Comparison of ENCODE assay signal across 29 mouse cellular contexts in genomic region chr12:98784251-98784650, GRCm38 (mm10). TPM values are rescaled to one million over a fixed set of nuclear protein-coding genes. Genes with fewer than 3 reads are reported as not detected.
A peak's percentile ranks its signal among the peaks of the same experiment; 100 is the strongest.
DNase-seq lines count a peak whose midpoint lies in the region; ATAC-seq and TF ChIP-seq lines count a peak whose summit lies in the region.
"Had no signal": no experiment of that assay in that cellular context is flagged by ENCODE, and none has a peak within 500 bp of the region (broad histone marks: within the 10 kb centered on the region; RNA-seq: fewer than 3 reads in every experiment).

No protein-coding gene starts in this region.

- no peaks in the 10 kb centered on the region for H3K9me3 ChIP-seq in MEL (replicated peaks; ENCODE audit: insufficient read depth, low read length)
- H3K9me3 ChIP-seq: embryonic facial prominence, embryonic 10.5 days; embryonic facial prominence, embryonic 13.5 days; forebrain, embryonic 10.5 days; forebrain, embryonic 13.5 days; heart, embryonic 12.5 days; heart, embryonic 15.5 days had no signal

- peaks cover 0 to 41% of the 10 kb centered on the region in 2 experiments; a peak in 2 of 4 replicates for H3K36me3 ChIP-seq in MEL (ENCODE audit: control insufficient read depth in 1 of 2, insufficient read depth in 2 of 2, low read length in 2 of 2)

- no peaks in the 10 kb centered on the region for H3K27me3 ChIP-seq in MEL (ENCODE audit: control insufficient read depth in 1 of 2, insufficient read depth in 2 of 2, low read length in 2 of 2)
- H3K27me3 ChIP-seq: embryonic facial prominence, embryonic 13.5 days; forebrain, embryonic 13.5 days; heart, embryonic 12.5 days; heart, embryonic 15.5 days had no signal

- H3K9ac ChIP-seq in MEL (ENCODE audit: control insufficient read depth, low read depth, low read length, poor library complexity, severe bottlenecking), result no peak overlapping the region
- H3K9ac ChIP-seq: embryonic facial prominence, embryonic 13.5 days; forebrain, embryonic 13.5 days; heart, embryonic 12.5 days; heart, embryonic 15.5 days; hindbrain, embryonic 14.5 days had no signal

- no peak for DNase-seq in gastrocnemius, adult 2 months
- DNase-seq in gastrocnemius, postnatal 25 days, result no peak
- DNase-seq in 3T3-L1 (ENCODE audit: low read depth, low spot score) (peak; percentile 16), MEL (ENCODE audit: low read depth, low spot score) (peak; percentile 20)
- no peak for DNase-seq in cerebellum, adult 9-11 months
- DNase-seq in kidney, adult 9 months, result no peak
- DNase-seq in kidney, postnatal 4 days, result no peak
- DNase-seq: adrenal gland, adult 2 months; adrenal gland, postnatal 14 days; cerebellum, adult 11-12 months; cerebellum, adult 8-10 months; cerebellum, postnatal 25 days; embryo, embryonic 11 days; heart, adult 11 months; heart, postnatal 14 days; heart, postnatal 4 days; kidney, adult 2 months had no signal

- TF ChIP-seq RAD21 in MEL (IDR thresholded peaks at IDR 0.05; ENCODE audit: low read depth, low read length), result no peak

- H3K27ac ChIP-seq in gastrocnemius, adult 2 months, result peak overlapping the region; percentile 28; the same call in 1 of the 2 replicates
- no peak overlapping the region for H3K27ac ChIP-seq in MEL (ENCODE audit: control insufficient read depth, low read depth, low read length)
- H3K27ac ChIP-seq: embryonic facial prominence, embryonic 10.5 days; embryonic facial prominence, embryonic 13.5 days; forebrain, embryonic 10.5 days; forebrain, embryonic 13.5 days; heart, embryonic 15.5 days; hindbrain, embryonic 14.5 days; hindbrain, postnatal 0 days had no signal

- ATAC-seq in common myeloid progenitor, adult 5-6 weeks (replicated peaks; ENCODE audit: low read depth, poor library complexity, severe bottlenecking), result 0 out of 2 replicates have a peak, but pooled peaks have one; percentile 22
- ATAC-seq: forebrain, embryonic 13.5 days; forebrain, embryonic 16.5 days; hindbrain, postnatal 0 days; inflammation-experienced regulatory T-cells, adult 6 months; intestine, embryonic 16.5 days had no signal

- no peaks in the 10 kb centered on the region for H3K79me2 ChIP-seq in MEL (ENCODE audit: control insufficient read depth, insufficient read depth, low read length, poor library complexity)

- no peak overlapping the region for H3K4me3 ChIP-seq in gastrocnemius, adult 2 months
- no peak overlapping the region for H3K4me3 ChIP-seq in MEL (ENCODE audit: control insufficient read depth in 1 of 2, insufficient read depth in 1 of 2, low read depth in 2 of 2, low read length in 2 of 2)
- H3K4me3 ChIP-seq: embryonic facial prominence, embryonic 10.5 days; embryonic facial prominence, embryonic 13.5 days; forebrain, embryonic 10.5 days; forebrain, embryonic 13.5 days; heart, embryonic 12.5 days; heart, embryonic 15.5 days had no signal

- intact Hi-C loops in gastrocnemius, adult 2 months (cut with DNase I), result loop anchor here (10.0 kb wide), 1 partner anchor 109 kb away; no protein-coding TSS in a partner anchor

- H3K4me1 ChIP-seq in MEL (ENCODE audit: control insufficient read depth in 1 of 2, insufficient read depth in 2 of 2, low read length in 2 of 2), result no peaks in the 10 kb centered on the region
- H3K4me1 ChIP-seq: embryonic facial prominence, embryonic 10.5 days; embryonic facial prominence, embryonic 13.5 days; forebrain, embryonic 10.5 days; forebrain, embryonic 13.5 days; heart, embryonic 12.5 days; heart, embryonic 15.5 days had no signal

- no peak for TF ChIP-seq EP300 in MEL (IDR thresholded peaks at IDR 0.05; ENCODE audit: low read depth in 1 of 2, low read length in 2 of 2)

- TF ChIP-seq POLR2A in MEL (IDR thresholded peaks at IDR 0.05; ENCODE audit: control insufficient read depth in 1 of 2, insufficient read depth in 1 of 2, low read depth in 1 of 2, low read length in 2 of 2, poor library complexity in 1 of 2), result no peak

- TF ChIP-seq CTCF in gastrocnemius, adult 2 months (IDR thresholded peaks at IDR 0.05), result no peak
- no peak for TF ChIP-seq CTCF in MEL (IDR thresholded peaks at IDR 0.05 in 2 of 3, conservative IDR thresholded peaks at IDR 0.05 in 1 of 3; ENCODE audit: control insufficient read depth in 1 of 3, insufficient read depth in 1 of 3, low read depth in 2 of 3, low read length in 3 of 3, poor library complexity in 1 of 3, severe bottlenecking in 1 of 3)

TF ChIP-seq in MEL, 35 proteins besides CTCF, POLR2A, EP300 and RAD21:
- peak; percentile 73; the same call in 1 of the 2 replicates for TF ChIP-seq MEF2A (IDR thresholded peaks at IDR 0.05; ENCODE audit: extremely low read depth, insufficient replicate concordance, low read depth, low read length, poor library complexity, severe bottlenecking)
- no peak for TF ChIP-seq SIN3A (IDR thresholded peaks at IDR 0.05; ENCODE audit: low read length)
- no peak for TF ChIP-seq ELF1 (IDR thresholded peaks at IDR 0.05; ENCODE audit: low read depth, low read length)
- no peak; the same call in 1 of the 2 replicates for TF ChIP-seq KAT2A (conservative IDR thresholded peaks at IDR 0.05; ENCODE audit: low read depth, low read length)

RNA-seq across cellular contexts. Expression of gene Zc3h14, which starts 37.5 kb away (rescaled TPM):
- 10 to 100 TPM; 45.2 to 47.7 TPM for total RNA-seq in gastrocnemius, adult 2 months (2021)
- 10 to 100 TPM; 40.9 to 44.1 TPM for total RNA-seq in gastrocnemius, postnatal 25 days (2021)
- 74.9 and 80.1 TPM in 2 replicates for total RNA-seq in MEL (2012; rRNA removed)
- 100 to 1,000 TPM in 1 of 2 experiments, 10 to 100 TPM in 1; 88.5 to 429 TPM for polyA plus RNA-seq in MEL (2012; ENCODE audit: insufficient read depth in 1 of 2, insufficient read length in 2 of 2, low read depth in 1 of 2, low replicate concordance in 2 of 2, missing spikeins in 1 of 2)
- 134 and 138 TPM in 2 replicates for total RNA-seq in common myeloid progenitor, adult 5-6 weeks (2017)

RNA-seq across cellular contexts. Expression of gene Ptpn21, which starts 47.0 kb away (rescaled TPM):
- total RNA-seq in gastrocnemius, adult 2 months (2021), result 10 to 100 TPM; 32.8 to 34.9 TPM
- total RNA-seq in gastrocnemius, postnatal 25 days (2021), result 10 to 100 TPM; 21.4 to 31.3 TPM
- total RNA-seq in MEL (2012; rRNA removed), result 1.2 and 1.7 TPM in 2 replicates
- 1 to 10 TPM in 1 of 2 experiments, not detected in 1; 3.8 TPM for polyA plus RNA-seq in MEL (2012; ENCODE audit: insufficient read depth in 1 of 2, insufficient read length in 2 of 2, low read depth in 1 of 2, low replicate concordance in 2 of 2, missing spikeins in 1 of 2)
- 4.6 and 9.0 TPM in 2 replicates for total RNA-seq in common myeloid progenitor, adult 5-6 weeks (2017)

Comparison
In these comparisons a context has a peak if more than half of its experiments do, and no peak if none do; other contexts are left out.
1. DNase-seq: peak in 3T3-L1 (single experiment) and MEL (single experiment); none in gastrocnemius, adult 2 months (single experiment), gastrocnemius, postnatal 25 days (single experiment), cerebellum, adult 9-11 months (single experiment), kidney, adult 9 months (single experiment) and kidney, postnatal 4 days (0 of 2).